In genomic region chr7:139380225-139380624, GRCm38 (mm10) we compare ENCODE assay signal across 19 mouse cellular contexts.
"Had no signal": no experiment of that assay in that cellular context is flagged by ENCODE, and none has a peak within 500 bp of the region (broad histone marks: within the 10 kb centered on the region; RNA-seq: fewer than 3 reads in every experiment).

No protein-coding gene starts in this region.

- H3K4me2 ChIP-seq: liver, embryonic 12.5 days; midbrain, embryonic 12.5 days; neural tube, embryonic 13.5 days; neural tube, embryonic 15.5 days had no signal

- H3K4me3 ChIP-seq: liver, embryonic 12.5 days; midbrain, embryonic 12.5 days; myocyte; neural tube, embryonic 13.5 days; neural tube, embryonic 15.5 days had no signal

- H3K36me3 ChIP-seq: liver, embryonic 12.5 days; midbrain, embryonic 12.5 days; neural tube, embryonic 13.5 days; neural tube, embryonic 15.5 days had no signal

- H3K9ac ChIP-seq: liver, embryonic 12.5 days; liver, embryonic 14.5 days; midbrain, embryonic 12.5 days; neural tube, embryonic 13.5 days; neural tube, embryonic 15.5 days had no signal

- H3K4me1 ChIP-seq: midbrain, embryonic 12.5 days; neural tube, embryonic 15.5 days had no signal

- DNase-seq: lung, adult 2 months; lung, postnatal 14 days; lung, postnatal 36 days; midbrain, embryonic 14.5 days; retina, postnatal 1 day; right cerebral cortex, adult 18-20 months; right cerebral cortex, postnatal 25 days; right cerebral cortex, postnatal 4 days; spleen, adult 18-20 months; thymus, adult 18-20 months; thymus, postnatal 14 days; thymus, postnatal 36 days had no signal

- H3K9me3 ChIP-seq: liver, embryonic 12.5 days; midbrain, embryonic 12.5 days; neural tube, embryonic 13.5 days; neural tube, embryonic 15.5 days had no signal

- H3K27me3 ChIP-seq: liver, embryonic 12.5 days; midbrain, embryonic 12.5 days; neural tube, embryonic 13.5 days; neural tube, embryonic 15.5 days had no signal

- ATAC-seq: liver, embryonic 12.5 days; midbrain, embryonic 16.5 days had no signal

- H3K27ac ChIP-seq: liver, embryonic 12.5 days; liver, embryonic 14.5 days; midbrain, embryonic 12.5 days; neural tube, embryonic 13.5 days; neural tube, embryonic 15.5 days had no signal
